Mouse (Mus musculus) cerebellum, postnatal 14 days (tissue): ENCODE results near the gene Ddc.

Experiments
- DNase-seq, 2 experiments: peaks; one replicate each; pipeline ENCODE4 v3.0.0; 2021; ENCODE audit warnings: mixed read lengths in 2 of 2

Ddc gene

GRCm38 (mm10) chr11:11841590-11841989 lies 56.4 kb downstream of the Ddc start:
- no peak for DNase-seq

GRCm38 (mm10) chr11:11840746-11841145 lies 57.2 kb downstream of the Ddc start:
- DNase-seq: no peak

GRCm38 (mm10) chr11:11839874-11840273 lies 58.1 kb downstream of the Ddc start:
- DNase-seq: no peak

- no peak for DNase-seq
These were observed 60.6 kb downstream of the Ddc start for GRCm38 (mm10) chr11:11837384-11837783.

- no peak for DNase-seq
These were observed 61.1 kb downstream of the Ddc start for GRCm38 (mm10) chr11:11836713-11837370.

GRCm38 (mm10) chr11:11836262-11836661 lies 61.7 kb downstream of the Ddc start:
- DNase-seq: no peak

- DNase-seq: no peak
These were observed 62.2 kb downstream of the Ddc start for GRCm38 (mm10) chr11:11835791-11836190.

GRCm38 (mm10) chr11:11835361-11835760 lies 62.6 kb downstream of the Ddc start:
- no peak for DNase-seq

GRCm38 (mm10) chr11:11833100-11833499 lies 64.8 kb downstream of the Ddc start:
- no peak for DNase-seq

- DNase-seq: no peak
These were observed 65.2 kb downstream of the Ddc start for GRCm38 (mm10) chr11:11832755-11833084.

- DNase-seq: no peak
These were observed 65.8 kb downstream of the Ddc start for GRCm38 (mm10) chr11:11831940-11832754.

GRCm38 (mm10) chr11:11831526-11831925 lies 66.4 kb downstream of the Ddc start:
- no peak for DNase-seq

- no peak for DNase-seq
These were observed 67.0 kb downstream of the Ddc start for GRCm38 (mm10) chr11:11830884-11831495.

GRCm38 (mm10) chr11:11829161-11830000 lies 68.6 kb downstream of the Ddc start:
- no peak for DNase-seq

- no peak for DNase-seq
These were observed 69.2 kb downstream of the Ddc start for GRCm38 (mm10) chr11:11828761-11829160.

- DNase-seq: no peak
These were observed 69.7 kb downstream of the Ddc start for GRCm38 (mm10) chr11:11828251-11828650.

GRCm38 (mm10) chr11:11826475-11826874 lies 71.5 kb downstream of the Ddc start:
- no peak for DNase-seq

- DNase-seq: no peak
These were observed 72.3 kb downstream of the Ddc start for GRCm38 (mm10) chr11:11825670-11826069.

- no peak for DNase-seq
These were observed 72.8 kb downstream of the Ddc start for GRCm38 (mm10) chr11:11824970-11825635.

GRCm38 (mm10) chr11:11823980-11824911 lies 73.7 kb downstream of the Ddc start:
- DNase-seq: no peak
